Mouse (Mus musculus) stomach, embryonic 16.5 days (tissue): ENCODE measurements around the gene Rpp14. TPM values are rescaled to one million over a fixed set of nuclear protein-coding genes. Genes with fewer than 3 reads are reported as not detected.

Experiments used
- ATAC-seq: fragments of 200-750 bp; cut with Nextera tagmentation; 2 replicates; pipeline ENCODE4 v1.8.0; 2017; ENCODE audit warnings: moderate number of reproducible peaks, moderate TSS enrichment; ENCODE audit not compliant: insufficient read depth, low FRiP score
- H3K27ac ChIP-seq: fragments of 300-500 bp; sonication (generic); 2 replicates; pipeline ENCODE4 v1.5.1; 2014; ENCODE audit warnings: low read length
- H3K27me3 ChIP-seq: fragments of 300-500 bp; sonication (generic); 2 replicates; pipeline ENCODE4 v1.6.1; 2014; ENCODE audit warnings: low read length, control low read depth, mixed read lengths; ENCODE audit not compliant: control insufficient read depth, insufficient read depth
- H3K36me3 ChIP-seq: fragments of 300-500 bp; sonication (generic); 2 replicates; pipeline ENCODE4 v1.6.1; 2014; ENCODE audit warnings: low read length; ENCODE audit not compliant: control insufficient read depth, insufficient read depth
- H3K4me1 ChIP-seq: fragments of 300-500 bp; sonication (generic); 2 replicates; pipeline ENCODE4 v1.6.1; 2014; ENCODE audit warnings: low read length, control low read depth, mixed read lengths; ENCODE audit not compliant: control insufficient read depth, insufficient read depth
- H3K4me2 ChIP-seq: fragments of 300-500 bp; sonication (generic); 2 replicates; pipeline ENCODE4 v1.6.1; 2014; ENCODE audit warnings: low read depth, low read length, mixed read lengths
- H3K4me3 ChIP-seq: fragments of 300-500 bp; sonication (generic); replicated peaks from 2 replicates; pipeline ENCODE4 v1.5.1; 2014; ENCODE audit warnings: mild to moderate bottlenecking, low read length
- H3K9ac ChIP-seq: fragments of 300-500 bp; sonication (generic); 2 replicates; pipeline ENCODE4 v1.6.1; 2014; ENCODE audit warnings: low read length
- H3K9me3 ChIP-seq: fragments of 300-500 bp; sonication (generic); replicated peaks from 2 replicates; pipeline ENCODE4 v1.6.1; 2016; ENCODE audit warnings: low read length, control low read depth; ENCODE audit not compliant: control insufficient read depth
- WGBS: fragments of 180-500 bp; shearing (Covaris S2); extraction: QIAGEN DNeasy Blood & Tissue Kit; methylation state at CpG from one replicate; pipeline ENCODE4 v1.1.7; 2014; 5-methylcytosine and 5-hydroxymethylcytosine counted together
- polyA plus RNA-seq: library from polyadenylated mRNA; unstranded; fragments of >200 nt; fragmentation: Nextera tagmentation; extraction: Ambion mirVana; gene quantifications from 2 replicates; pipeline ENCODE4 v1.2.1, GENCODE M21; 2015

Gene Rpp14
- polyA plus RNA-seq, 1 experiment from 2014 or later, result 47.3 TPM

GRCm38 (mm10) chr14:8135130-8135529 is 55.0 kb downstream of the Rpp14 start:
- 59% methylated on average over 3 of the region's 3 CpGs for WGBS
- no peaks in the 10 kb centered on the region for H3K4me1 ChIP-seq
- H3K4me3 ChIP-seq, result no peak overlapping the region
- H3K9ac ChIP-seq, result no peak overlapping the region
- H3K36me3 ChIP-seq, result no peaks in the 10 kb centered on the region; the same call in 1 of the 2 replicates
- peak; percentile 40; the same call in 1 of the 2 replicates for ATAC-seq
- no peaks in the 10 kb centered on the region for H3K9me3 ChIP-seq
- no peaks in the 10 kb centered on the region for H3K27me3 ChIP-seq
- no peak overlapping the region for H3K27ac ChIP-seq
- H3K4me2 ChIP-seq, result no peak overlapping the region

- Histone ChIP-seq H3K27ac (no peak overlapping the region), H3K4me2 (no peak overlapping the region), H3K9me3 (no peaks in the 10 kb centered on the region), H3K9ac (no peak overlapping the region), H3K4me3 (no peak overlapping the region), H3K27me3 (no peaks in the 10 kb centered on the region), H3K4me1 (no peaks in the 10 kb centered on the region), H3K36me3 (no peaks in the 10 kb centered on the region; the same call in 1 of the 2 replicates)
- no peak for ATAC-seq
- WGBS, result 80% methylated on average over 23 of the region's 23 CpGs
Measured at GRCm38 (mm10) chr14:8139724-8140710, 59.9 kb downstream of the Rpp14 start.

GRCm38 (mm10) chr14:8141131-8141530 is 61.0 kb downstream of the Rpp14 start:
- WGBS, result 84% methylated on average over 2 of the region's 2 CpGs
- Histone ChIP-seq H3K4me2 (no peak overlapping the region), H3K4me1 (no peaks in the 10 kb centered on the region), H3K36me3 (no peaks in the 10 kb centered on the region; the same call in 1 of the 2 replicates), H3K4me3 (no peak overlapping the region), H3K9ac (no peak overlapping the region), H3K9me3 (no peaks in the 10 kb centered on the region), H3K27ac (no peak overlapping the region), H3K27me3 (no peaks in the 10 kb centered on the region)
- no peak for ATAC-seq

Other genes starting within 250 kb of the Rpp14 start
- not detected in 2 replicates for gene Gm45521, start 123.1 kb upstream of the Rpp14 start, polyA plus RNA-seq
- 2.3 and 3.0 TPM in 2 replicates for gene Dnase1l3, start 85.8 kb upstream of the Rpp14 start, polyA plus RNA-seq
- 28.3 and 34.6 TPM in 2 replicates for gene Abhd6, start 77.5 kb upstream of the Rpp14 start, polyA plus RNA-seq
- 44.7 TPM in 2 replicates for gene Pxk, start 17.8 kb downstream of the Rpp14 start, polyA plus RNA-seq
- 178 and 191 TPM in 2 replicates for gene Pdhb, start 92.7 kb downstream of the Rpp14 start, polyA plus RNA-seq
- 2.0 and 3.0 TPM in 2 replicates for gene Kctd6, start 133.8 kb downstream of the Rpp14 start, polyA plus RNA-seq
- gene Acox2, start 179.0 kb downstream of the Rpp14 start, polyA plus RNA-seq, result 2.2 and 3.8 TPM in 2 replicates
- 0.25 and 0.55 TPM in 2 replicates for gene Fam107a, start 237.7 kb downstream of the Rpp14 start, polyA plus RNA-seq